Mouse (Mus musculus) kidney, adult 2 months (tissue): ENCODE measurements around the gene Car9.

Source experiments
- CTCF ChIP-seq: fragments of 200-500 bp; conservative IDR thresholded peaks from 2 replicates; pipeline ENCODE4 v1.5.1; 2011; ENCODE audit warnings: low read depth, mild to moderate bottlenecking, control low read depth, low read length, moderate library complexity, mixed read lengths; ENCODE audit not compliant: insufficient read depth, insufficient read length
- POLR2A ChIP-seq: fragments of 200-500 bp; IDR thresholded peaks from one replicate; pipeline ENCODE4 v1.6.1; 2011; ENCODE audit warnings: low read depth, low read length, control low read depth

DNA sequence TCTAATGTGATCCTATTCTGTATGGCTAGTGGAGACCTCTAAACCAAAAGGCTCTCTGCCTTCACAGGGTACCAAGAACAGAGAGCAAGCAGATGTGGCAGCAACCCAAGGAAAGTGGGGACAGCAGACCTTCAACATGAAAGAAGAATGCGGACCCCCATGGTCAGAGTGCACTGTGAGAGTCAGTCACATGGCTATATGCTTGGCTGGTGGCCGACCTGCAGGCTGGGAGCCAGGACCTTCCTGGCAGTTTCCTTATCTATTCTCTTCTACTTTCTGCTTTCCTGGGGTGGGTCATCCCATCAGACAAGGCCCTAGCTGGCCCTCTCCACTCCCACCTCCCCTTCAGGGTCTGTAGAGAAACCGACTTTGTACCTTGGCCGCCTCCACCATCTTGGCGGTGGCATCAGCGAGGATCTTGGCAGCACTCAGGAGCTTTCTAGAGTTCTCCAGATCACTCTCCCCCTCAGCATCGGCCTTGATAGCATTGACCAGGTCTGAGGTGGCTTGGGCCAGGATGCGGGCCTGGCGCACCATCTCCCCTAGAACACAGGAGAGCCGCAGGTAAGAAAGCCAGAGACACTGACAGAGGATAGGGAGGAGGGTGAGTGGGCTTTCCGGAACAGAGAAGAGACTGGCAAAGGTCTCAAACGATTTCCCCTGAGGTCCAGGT lies 39.7 kb downstream of the Car9 start:
- TF ChIP-seq CTCF = no peak
- no peak for TF ChIP-seq POLR2A
